Mouse (Mus musculus) forebrain, embryonic 13.5 days (tissue): ENCODE results near the gene Pot1b. TPM values are rescaled to one million over a fixed set of nuclear protein-coding genes. Genes with fewer than 3 reads are reported as not detected.
A peak's percentile ranks its signal among the peaks of the same experiment; 100 is the strongest.

Source experiments
- ATAC-seq: fragments of 200-750 bp; cut with Nextera tagmentation; 2 replicates; pipeline ENCODE4 v1.8.0; 2017
- H3K27ac ChIP-seq: fragments of 300-500 bp; sonication (generic); 2 replicates; pipeline ENCODE4 v1.5.1; 2015; ENCODE audit warnings: inconsistent platforms, mild to moderate bottlenecking, moderate library complexity
- H3K27me3 ChIP-seq: fragments of 300-500 bp; sonication (generic); 2 replicates; pipeline ENCODE4 v1.6.1; 2015; ENCODE audit warnings: mild to moderate bottlenecking, inconsistent platforms
- H3K36me3 ChIP-seq: fragments of 300-500 bp; sonication (generic); 2 replicates; pipeline ENCODE4 v1.6.1; 2015; ENCODE audit warnings: mild to moderate bottlenecking, inconsistent platforms; ENCODE audit not compliant: poor library complexity, severe bottlenecking
- H3K4me1 ChIP-seq: fragments of 300-500 bp; sonication (generic); 2 replicates; pipeline ENCODE4 v1.6.1; 2015; ENCODE audit warnings: inconsistent platforms
- H3K4me2 ChIP-seq: fragments of 300-500 bp; sonication (generic); 2 replicates; pipeline ENCODE4 v1.6.1; 2015; ENCODE audit warnings: inconsistent platforms, mild to moderate bottlenecking, moderate library complexity
- H3K4me3 ChIP-seq: fragments of 300-500 bp; sonication (generic); 2 replicates; pipeline ENCODE4 v1.5.1; 2015; ENCODE audit warnings: mild to moderate bottlenecking, inconsistent platforms
- H3K9ac ChIP-seq: fragments of 300-500 bp; sonication (generic); 2 replicates; pipeline ENCODE4 v1.6.1; 2015; ENCODE audit warnings: mild to moderate bottlenecking, inconsistent platforms
- H3K9me3 ChIP-seq: fragments of 300-500 bp; sonication (generic); replicated peaks from 2 replicates; pipeline ENCODE4 v1.6.1; 2016; ENCODE audit warnings: inconsistent platforms
- WGBS: fragments of 180-500 bp; shearing (Covaris S2); methylation state at CpG from one replicate; pipeline ENCODE4 v1.1.7; 2015; 5-methylcytosine and 5-hydroxymethylcytosine counted together
- polyA plus RNA-seq: library from polyadenylated mRNA; unstranded; fragments of >200 nt; fragmentation: Nextera tagmentation; extraction: Ambion mirVana; gene quantifications from 2 replicates; pipeline ENCODE4 v1.2.1, GENCODE M21; 2015

Pot1b gene
- 11.6 and 11.9 TPM in 2 replicates for polyA plus RNA-seq

- ATAC-seq, result peak; percentile 99
- Histone ChIP-seq H3K36me3 (peaks cover 15% of the 10 kb centered on the region), H3K27me3 (no peaks in the 10 kb centered on the region), H3K4me1 (peaks cover 3% of the 10 kb centered on the region; the same call in 1 of the 2 replicates), H3K4me2 (peak within 1 kb of the TSS; percentile 82), H3K9me3 (no peaks in the 10 kb centered on the region), H3K4me3 (peak within 1 kb of the TSS; percentile 74), H3K27ac (peak within 1 kb of the TSS; percentile 40; the same call in 1 of the 2 replicates), H3K9ac (peak within 1 kb of the TSS; percentile 76)
- WGBS, result under 1% methylated on average over 37 of the region's 37 CpGs
Measured at GRCm38 (mm10) chr17:55711984-55712811, at the start of gene Pot1b. Gene Pot1b (minus strand): TSS chr17:55712628.

DNA sequence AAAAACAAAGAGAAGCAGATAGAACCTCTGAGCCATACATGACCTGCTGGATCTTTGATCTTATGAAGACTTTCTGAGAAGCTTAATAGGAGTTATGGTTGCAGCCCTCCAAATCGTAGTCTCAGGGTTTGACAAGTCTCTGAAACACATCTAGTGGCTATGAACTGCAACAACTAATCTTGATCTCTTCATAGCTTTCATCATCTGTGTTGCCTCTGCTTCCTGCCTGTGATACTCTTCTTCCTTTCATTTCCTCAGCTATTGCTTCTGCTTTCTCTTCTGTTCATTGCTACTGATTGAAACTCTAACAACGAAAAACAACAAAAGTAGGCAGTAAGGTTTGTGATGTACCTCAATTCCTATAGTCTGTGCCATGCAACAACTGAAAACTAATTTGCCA is 38.7 kb upstream of the Pot1b start:
- no peak for ATAC-seq
- Histone ChIP-seq H3K36me3 (no peaks in the 10 kb centered on the region), H3K4me1 (no peaks in the 10 kb centered on the region), H3K27me3 (no peaks in the 10 kb centered on the region), H3K9ac (no peak overlapping the region), H3K27ac (no peak overlapping the region), H3K4me2 (no peak overlapping the region), H3K9me3 (no peaks in the 10 kb centered on the region), H3K4me3 (no peak overlapping the region)
- WGBS, result 85% methylated on average over 2 of the region's 2 CpGs

DNA sequence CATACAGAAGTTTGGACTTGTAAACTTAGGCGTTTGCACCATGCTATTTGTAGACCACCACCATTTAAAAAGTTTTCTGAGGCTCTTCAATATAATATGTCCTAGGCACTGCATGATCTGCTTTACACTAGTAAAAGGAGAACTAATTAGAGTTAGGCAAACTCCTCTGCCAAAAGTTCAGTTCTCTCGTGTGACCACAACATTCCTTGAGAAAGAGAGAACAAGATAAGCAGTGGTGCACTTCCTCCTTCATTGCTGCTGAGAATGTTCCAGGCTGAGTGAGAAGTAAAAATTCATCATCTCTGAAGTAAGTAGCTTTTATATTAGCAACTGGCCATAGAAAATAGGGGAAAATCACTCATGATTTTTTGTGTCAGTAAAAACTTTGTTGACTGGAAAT is 37.4 kb upstream of the Pot1b start, which contains the start of gene Adgre4:
Gene Adgre4, plus strand, starts transcription at position 199 of the 400 bp plus-strand sequence.
- H3K4me2 ChIP-seq, result no peak within 1 kb of the TSS
- H3K4me3 ChIP-seq, result no peak within 1 kb of the TSS
- no peaks in the 10 kb centered on the region for H3K4me1 ChIP-seq
- WGBS, result 68% methylated on average over 2 of the region's 2 CpGs
- H3K36me3 ChIP-seq, result no peaks in the 10 kb centered on the region
- no peak within 1 kb of the TSS for H3K9ac ChIP-seq
- ATAC-seq, result no peak
- no peak within 1 kb of the TSS for H3K27ac ChIP-seq
- H3K9me3 ChIP-seq, result no peaks in the 10 kb centered on the region
- no peaks in the 10 kb centered on the region for H3K27me3 ChIP-seq

DNA sequence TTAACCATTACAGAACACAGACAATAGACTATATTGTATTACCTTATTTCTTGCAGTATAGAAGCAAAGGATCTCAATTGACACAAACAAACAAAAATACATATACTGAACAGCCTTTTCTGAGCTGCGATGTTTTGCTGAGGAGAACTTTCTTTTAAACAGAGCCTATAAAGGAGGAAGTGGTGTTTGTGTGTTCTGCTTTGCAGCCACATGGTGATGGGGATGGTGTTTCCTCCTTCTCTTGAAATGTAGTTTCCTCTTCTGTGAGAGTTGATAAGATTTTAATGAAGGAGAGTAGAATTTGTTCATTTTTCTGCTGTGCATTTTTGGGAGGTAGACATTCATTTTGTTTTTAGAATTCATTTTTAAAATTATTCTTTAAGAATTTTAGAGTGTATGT is 24.2 kb upstream of the Pot1b start:
- H3K27me3 ChIP-seq, result no peaks in the 10 kb centered on the region
- 88% methylated on average over 1 of the region's 1 CpGs for WGBS
- no peaks in the 10 kb centered on the region for H3K4me1 ChIP-seq
- H3K9me3 ChIP-seq, result no peaks in the 10 kb centered on the region
- no peak overlapping the region for H3K27ac ChIP-seq
- no peak overlapping the region for H3K9ac ChIP-seq
- no peak overlapping the region for H3K4me2 ChIP-seq
- H3K4me3 ChIP-seq, result no peak overlapping the region
- no peak for ATAC-seq
- no peaks in the 10 kb centered on the region for H3K36me3 ChIP-seq

DNA sequence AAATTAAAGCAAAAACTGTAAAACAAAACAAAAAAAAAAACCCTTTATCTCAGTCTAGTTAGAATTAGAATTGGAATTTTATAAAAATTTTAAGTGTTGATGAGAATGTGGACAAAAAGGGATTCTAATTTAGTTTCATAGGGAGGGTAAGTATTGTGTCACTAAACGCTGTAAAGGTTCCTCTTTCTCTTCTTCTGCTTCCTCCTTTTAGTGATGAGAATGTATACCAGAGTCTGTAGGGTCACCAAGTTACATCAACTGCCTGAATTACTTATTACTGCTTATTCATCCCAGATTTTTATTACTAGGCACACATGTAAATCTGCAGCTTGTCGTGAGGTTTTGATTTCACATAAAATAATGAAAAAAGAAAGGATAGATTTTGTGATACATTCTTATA is 13.8 kb upstream of the Pot1b start:
- WGBS, result 80% methylated on average over 2 of the region's 2 CpGs
- H3K9ac ChIP-seq, result no peak overlapping the region
- no peak for ATAC-seq
- H3K27ac ChIP-seq, result no peak overlapping the region
- H3K4me1 ChIP-seq, result no peaks in the 10 kb centered on the region
- H3K4me2 ChIP-seq, result no peak overlapping the region
- H3K9me3 ChIP-seq, result no peaks in the 10 kb centered on the region
- H3K4me3 ChIP-seq, result no peak overlapping the region
- no peaks in the 10 kb centered on the region for H3K27me3 ChIP-seq
- no peaks in the 10 kb centered on the region for H3K36me3 ChIP-seq

- H3K4me1 ChIP-seq, result no peaks in the 10 kb centered on the region
- no peak overlapping the region for H3K27ac ChIP-seq
- H3K9me3 ChIP-seq, result no peaks in the 10 kb centered on the region
- no peaks in the 10 kb centered on the region for H3K27me3 ChIP-seq
- H3K4me3 ChIP-seq, result no peak overlapping the region
- no peak overlapping the region for H3K9ac ChIP-seq
- WGBS, result 84% methylated on average over 2 of the region's 2 CpGs
- no peak for ATAC-seq
- H3K4me2 ChIP-seq, result no peak overlapping the region
- no peaks in the 10 kb centered on the region for H3K36me3 ChIP-seq
Measured at GRCm38 (mm10) chr17:55722250-55722649, 9.8 kb upstream of the Pot1b start.

GRCm38 (mm10) chr17:55721270-55721669 is 8.8 kb upstream of the Pot1b start:
- ATAC-seq, result no peak
- H3K4me1 ChIP-seq, result no peaks in the 10 kb centered on the region
- no peak overlapping the region for H3K27ac ChIP-seq
- H3K9ac ChIP-seq, result no peak overlapping the region
- no peaks in the 10 kb centered on the region for H3K36me3 ChIP-seq
- H3K4me2 ChIP-seq, result no peak overlapping the region
- no peaks in the 10 kb centered on the region for H3K9me3 ChIP-seq
- no peak overlapping the region for H3K4me3 ChIP-seq
- H3K27me3 ChIP-seq, result no peaks in the 10 kb centered on the region
- WGBS, result 74% methylated on average over 1 of the region's 1 CpGs

- H3K9ac ChIP-seq, result no peak overlapping the region
- H3K27ac ChIP-seq, result no peak overlapping the region
- WGBS, result 83% methylated on average over 5 of the region's 5 CpGs
- no peaks in the 10 kb centered on the region for H3K4me1 ChIP-seq
- ATAC-seq, result peak; percentile 33; the same call in 1 of the 2 replicates
- peaks cover 20% of the 10 kb centered on the region for H3K36me3 ChIP-seq
- H3K9me3 ChIP-seq, result no peaks in the 10 kb centered on the region
- H3K4me2 ChIP-seq, result no peak overlapping the region
- no peaks in the 10 kb centered on the region for H3K27me3 ChIP-seq
- H3K4me3 ChIP-seq, result no peak overlapping the region
Measured at GRCm38 (mm10) chr17:55702865-55703264, 9.6 kb downstream of the Pot1b start.

GRCm38 (mm10) chr17:55702161-55702820 is 10.1 kb downstream of the Pot1b start:
- H3K4me2 ChIP-seq, result no peak overlapping the region
- WGBS, result 69% methylated on average over 3 of the region's 3 CpGs
- no peaks in the 10 kb centered on the region for H3K9me3 ChIP-seq
- no peaks in the 10 kb centered on the region for H3K4me1 ChIP-seq
- H3K27ac ChIP-seq, result no peak overlapping the region
- peak; percentile 84 for ATAC-seq
- no peaks in the 10 kb centered on the region for H3K27me3 ChIP-seq
- peaks cover 26% of the 10 kb centered on the region for H3K36me3 ChIP-seq
- no peak overlapping the region for H3K4me3 ChIP-seq
- no peak overlapping the region for H3K9ac ChIP-seq

DNA sequence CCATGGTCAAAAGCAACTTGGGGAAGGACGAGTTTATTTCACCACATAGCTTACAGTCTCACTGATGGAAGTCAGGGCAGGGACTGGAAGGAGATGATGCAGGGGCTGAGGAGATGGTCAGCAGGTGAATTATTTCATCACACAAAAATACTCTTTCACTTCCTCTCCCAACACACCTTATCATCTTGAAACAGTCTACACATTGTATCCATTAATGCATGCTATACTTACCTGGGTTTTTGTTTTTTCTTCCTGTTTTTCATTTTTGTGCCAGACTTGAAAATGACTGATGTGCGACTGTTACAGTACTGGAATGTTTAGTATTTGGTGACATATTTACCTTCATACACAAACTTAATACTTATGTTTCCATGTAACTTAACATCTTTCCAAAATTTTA is 13.0 kb downstream of the Pot1b start:
- ATAC-seq, result no peak
- Histone ChIP-seq H3K9ac (no peak overlapping the region), H3K27me3 (no peaks in the 10 kb centered on the region), H3K27ac (no peak overlapping the region), H3K9me3 (no peaks in the 10 kb centered on the region), H3K4me1 (no peaks in the 10 kb centered on the region), H3K4me3 (no peak overlapping the region), H3K36me3 (peaks cover 32% of the 10 kb centered on the region), H3K4me2 (no peak overlapping the region)
- 86% methylated on average over 2 of the region's 2 CpGs for WGBS

GRCm38 (mm10) chr17:55661099-55661498 is 51.3 kb downstream of the Pot1b start:
- no peak overlapping the region for H3K27ac ChIP-seq

GRCm38 (mm10) chr17:55625092-55625491 is 87.3 kb downstream of the Pot1b start, which contains the start of gene Vmn2r118:
Gene Vmn2r118 (minus strand): TSS chr17:55625192.
- 89% methylated on average over 3 of the region's 3 CpGs for WGBS
- no peaks in the 10 kb centered on the region for H3K4me1 ChIP-seq

More at GRCm38 (mm10) chr17:55661099-55661498, 51.3 kb downstream of the Pot1b start:
- H3K4me1 ChIP-seq, result no peaks in the 10 kb centered on the region
- WGBS, result 90% methylated on average over 2 of the region's 2 CpGs
- no peak overlapping the region for H3K9ac ChIP-seq
- H3K36me3 ChIP-seq, result peaks cover 41% of the 10 kb centered on the region
- no peaks in the 10 kb centered on the region for H3K27me3 ChIP-seq
- H3K9me3 ChIP-seq, result no peaks in the 10 kb centered on the region
- H3K4me2 ChIP-seq, result no peak overlapping the region
- H3K4me3 ChIP-seq, result no peak overlapping the region
- ATAC-seq, result no peak

More at GRCm38 (mm10) chr17:55625092-55625491, 87.3 kb downstream of the Pot1b start, which contains the start of gene Vmn2r118:
- no peak for ATAC-seq
- Histone ChIP-seq H3K27ac (no peak within 1 kb of the TSS), H3K4me2 (no peak within 1 kb of the TSS), H3K9ac (no peak within 1 kb of the TSS), H3K36me3 (no peaks in the 10 kb centered on the region), H3K9me3 (no peaks in the 10 kb centered on the region), H3K4me3 (no peak within 1 kb of the TSS), H3K27me3 (no peaks in the 10 kb centered on the region)
